Mouse (Mus musculus) midbrain, embryonic 12.5 days (tissue): ENCODE data around the gene Iqgap1. TPM values are rescaled to one million over a fixed set of nuclear protein-coding genes. Genes with fewer than 3 reads are reported as not detected.

Experiments
- ATAC-seq: fragments of 200-750 bp; cut with Nextera tagmentation; 2 replicates; pipeline ENCODE4 v1.8.0; 2017; ENCODE audit warnings: low read depth, moderate TSS enrichment, moderate library complexity; ENCODE audit not compliant: low FRiP score
- H3K27ac ChIP-seq: fragments of 300-500 bp; sonication (generic); replicated peaks from 2 replicates; pipeline ENCODE4 v1.5.1; 2016; ENCODE audit warnings: mild to moderate bottlenecking
- H3K27me3 ChIP-seq: fragments of 300-500 bp; sonication (generic); 2 replicates; pipeline ENCODE4 v1.6.1; 2016; ENCODE audit warnings: mild to moderate bottlenecking
- H3K36me3 ChIP-seq: fragments of 300-500 bp; sonication (generic); 2 replicates; pipeline ENCODE4 v1.6.1; 2016
- H3K4me1 ChIP-seq: fragments of 300-500 bp; sonication (generic); 2 replicates; pipeline ENCODE4 v1.6.1; 2016
- H3K4me2 ChIP-seq: fragments of 300-500 bp; sonication (generic); replicated peaks from 2 replicates; pipeline ENCODE4 v1.6.1; 2016; ENCODE audit warnings: mild to moderate bottlenecking, moderate library complexity
- H3K4me3 ChIP-seq: fragments of 300-500 bp; sonication (generic); 2 replicates; pipeline ENCODE4 v1.5.1; 2016; ENCODE audit warnings: mild to moderate bottlenecking
- H3K9ac ChIP-seq: fragments of 300-500 bp; sonication (generic); replicated peaks from 2 replicates; pipeline ENCODE4 v1.6.1; 2016; ENCODE audit warnings: mild to moderate bottlenecking, moderate library complexity
- H3K9me3 ChIP-seq: fragments of 300-500 bp; sonication (generic); 2 replicates; pipeline ENCODE4 v1.6.1; 2016; ENCODE audit warnings: mild to moderate bottlenecking
- WGBS: fragments of 180-500 bp; shearing (Covaris S2); methylation state at CpG from one replicate; pipeline ENCODE4 v1.1.7; 2016; 5-methylcytosine and 5-hydroxymethylcytosine counted together
- polyA plus RNA-seq: library from polyadenylated mRNA; unstranded; fragments of >200 nt; fragmentation: Nextera tagmentation; extraction: Ambion mirVana; gene quantifications from 2 replicates; pipeline ENCODE4 v1.2.1, GENCODE M21; 2016

Iqgap1 gene
- 30.5 and 33.7 TPM in 2 replicates for polyA plus RNA-seq

DNA sequence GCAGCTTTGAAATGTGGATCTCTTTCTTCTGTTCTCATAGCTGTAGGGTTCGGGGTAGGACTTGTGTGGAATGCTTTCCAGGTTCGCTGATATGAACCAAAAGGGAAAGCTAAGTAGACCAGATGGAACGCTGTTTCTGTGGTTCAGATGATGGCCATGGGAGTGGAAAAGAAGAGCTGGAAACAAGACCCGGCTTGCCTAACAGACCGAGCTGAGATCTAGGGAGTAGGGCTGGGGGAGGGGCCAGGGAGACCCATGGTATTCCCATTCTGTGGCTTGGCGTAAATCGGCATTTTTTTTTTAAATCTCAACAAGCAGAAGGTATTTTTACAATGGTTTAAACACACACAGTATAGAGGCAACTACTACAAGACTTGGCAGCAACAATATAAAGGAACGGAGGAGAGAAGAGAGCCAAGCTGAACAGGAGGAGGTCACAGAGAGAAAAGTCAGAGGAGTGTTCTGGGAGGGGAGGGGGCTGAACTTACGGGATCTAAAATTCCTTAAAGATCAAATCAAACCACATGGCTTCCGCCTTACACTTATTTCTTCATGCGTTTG, at the start of gene Iqgap1:
TSS of gene Iqgap1 (minus strand) at position 132 of the 561 bp plus-strand sequence.
- no peak within 1 kb of the TSS for H3K4me3 ChIP-seq
- no peak within 1 kb of the TSS for H3K4me2 ChIP-seq
- no peaks in the 10 kb centered on the region for H3K4me1 ChIP-seq
- H3K9me3 ChIP-seq = no peaks in the 10 kb centered on the region
- H3K9ac ChIP-seq = no peak within 1 kb of the TSS
- 78% methylated on average over 11 of the region's 11 CpGs for WGBS
- H3K27me3 ChIP-seq = no peaks in the 10 kb centered on the region
- H3K27ac ChIP-seq = no peak within 1 kb of the TSS
- H3K36me3 ChIP-seq = no peaks in the 10 kb centered on the region
- ATAC-seq = no peak

- whole genome bisulfite sequencing = 87% methylated on average over 2 of the region's 2 CpGs
- no peak for ATAC-seq
- Histone ChIP-seq H3K4me1 (no peaks in the 10 kb centered on the region), H3K4me2 (no peak overlapping the region), H3K4me3 (no peak overlapping the region), H3K27ac (no peak overlapping the region), H3K9ac (no peak overlapping the region), H3K36me3 (peaks cover 86% of the 10 kb centered on the region), H3K27me3 (peaks cover 32% of the 10 kb centered on the region), H3K9me3 (no peaks in the 10 kb centered on the region)
Observed at GRCm38 (mm10) chr7:80873631-80874030, 47.9 kb upstream of the Iqgap1 start.

- Histone ChIP-seq H3K4me3 (no peak overlapping the region), H3K9ac (no peak overlapping the region), H3K36me3 (peaks cover 90% of the 10 kb centered on the region), H3K4me2 (no peak overlapping the region), H3K27ac (no peak overlapping the region), H3K27me3 (peaks cover 32% of the 10 kb centered on the region), H3K4me1 (no peaks in the 10 kb centered on the region), H3K9me3 (no peaks in the 10 kb centered on the region)
- no peak for ATAC-seq
- WGBS = 89% methylated on average over 5 of the region's 5 CpGs
Observed at GRCm38 (mm10) chr7:80873038-80873437, 47.3 kb upstream of the Iqgap1 start.

DNA sequence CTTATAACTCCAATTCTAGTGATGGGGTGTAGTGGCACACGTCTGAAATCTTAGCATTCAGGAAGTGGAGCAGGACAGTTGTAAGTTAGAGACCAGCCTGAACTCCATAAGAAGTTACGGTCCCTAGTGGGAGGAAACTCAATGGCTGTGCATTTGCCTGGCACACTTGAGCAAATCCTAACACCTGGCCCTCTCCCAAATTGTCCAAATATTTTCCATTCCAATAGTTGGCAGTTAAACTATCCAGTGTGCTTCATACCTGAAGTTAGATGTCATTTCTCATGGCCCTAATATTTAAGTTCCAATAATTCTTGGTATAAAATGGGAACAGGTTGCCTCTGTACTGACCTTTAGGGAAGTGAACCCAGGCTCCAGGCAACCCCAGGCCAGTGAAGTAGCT, 42.9 kb upstream of the Iqgap1 start:
- WGBS = 90% methylated on average over 2 of the region's 2 CpGs
- peaks cover 8% of the 10 kb centered on the region for H3K4me1 ChIP-seq
- H3K9ac ChIP-seq = no peak overlapping the region
- H3K4me3 ChIP-seq = no peak overlapping the region
- peaks cover 78% of the 10 kb centered on the region for H3K36me3 ChIP-seq
- no peak overlapping the region for H3K4me2 ChIP-seq
- H3K27ac ChIP-seq = no peak overlapping the region
- ATAC-seq = no peak
- H3K27me3 ChIP-seq = peaks cover 6% of the 10 kb centered on the region
- no peaks in the 10 kb centered on the region for H3K9me3 ChIP-seq

DNA sequence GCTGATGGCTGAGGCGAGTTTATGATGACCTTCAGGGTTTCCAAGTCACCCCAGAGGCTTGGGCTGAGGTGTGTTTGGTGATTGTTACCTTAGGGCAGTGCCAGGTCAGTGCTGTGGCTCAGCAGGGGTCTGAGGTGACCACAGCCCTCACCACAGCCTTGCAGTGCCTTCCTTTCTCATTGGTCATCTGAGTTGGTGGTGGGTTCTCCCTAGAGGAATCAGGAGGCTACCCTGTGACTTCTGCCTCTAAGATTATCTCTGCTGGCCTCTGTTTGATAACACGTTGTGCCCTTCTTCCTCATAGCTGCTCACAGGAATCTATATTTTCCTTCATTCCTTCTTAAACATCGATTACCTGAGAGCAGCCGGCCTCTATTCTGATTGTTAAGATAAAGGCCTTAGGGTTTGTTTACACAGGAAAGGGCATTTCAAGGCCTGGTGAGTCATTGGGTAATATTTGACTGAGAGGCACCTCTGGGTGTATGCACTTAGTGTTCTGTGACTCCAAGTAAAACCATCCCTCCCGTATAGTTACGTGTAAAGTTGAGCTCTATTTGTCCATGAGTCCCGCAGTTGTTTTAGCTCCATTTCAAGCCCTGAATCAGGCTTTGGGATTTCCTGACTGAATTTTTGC, 40.9 kb upstream of the Iqgap1 start:
- Histone ChIP-seq H3K9me3 (no peaks in the 10 kb centered on the region), H3K4me2 (no peak overlapping the region), H3K27me3 (no peaks in the 10 kb centered on the region), H3K36me3 (peaks cover 71% of the 10 kb centered on the region), H3K4me1 (peaks cover 26% of the 10 kb centered on the region), H3K4me3 (no peak overlapping the region), H3K9ac (0 out of 2 replicates have a peak overlapping the region, but pooled peaks have one; percentile 11), H3K27ac (no peak overlapping the region)
- WGBS = 83% methylated on average over 7 of the region's 7 CpGs
- no peak for ATAC-seq

GRCm38 (mm10) chr7:80865521-80865920, 39.7 kb upstream of the Iqgap1 start:
- Histone ChIP-seq H3K9ac (no peak overlapping the region), H3K4me1 (peaks cover 28% of the 10 kb centered on the region), H3K27me3 (no peaks in the 10 kb centered on the region), H3K4me2 (no peak overlapping the region), H3K9me3 (no peaks in the 10 kb centered on the region), H3K27ac (no peak overlapping the region), H3K4me3 (no peak overlapping the region), H3K36me3 (peaks cover 61% of the 10 kb centered on the region)
- ATAC-seq = no peak
- 94% methylated on average over 7 of the region's 7 CpGs for WGBS

DNA sequence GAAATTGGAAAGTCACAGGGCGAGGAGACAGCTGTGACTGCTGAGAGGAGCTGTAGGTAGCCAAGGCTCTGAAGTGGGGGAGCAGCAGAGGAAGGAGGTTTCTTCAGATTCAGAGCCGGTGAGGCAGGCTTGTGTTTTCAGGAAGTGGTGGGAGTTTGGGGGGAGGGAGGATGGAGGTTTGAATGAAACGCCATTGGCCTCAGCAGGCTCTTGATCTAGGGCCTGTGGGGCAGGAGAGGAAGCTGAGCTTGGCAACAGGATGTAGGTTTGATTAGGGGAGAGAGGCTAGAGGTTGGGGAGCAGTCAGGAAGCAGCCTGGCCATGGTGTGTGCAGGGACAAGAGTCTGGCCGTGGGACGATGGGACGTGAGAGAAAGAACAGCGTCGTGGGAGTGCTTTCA, 39.1 kb upstream of the Iqgap1 start:
- ATAC-seq = no peak
- H3K4me3 ChIP-seq = no peak overlapping the region
- 77% methylated on average over 8 of the region's 8 CpGs for WGBS
- H3K4me2 ChIP-seq = no peak overlapping the region
- no peak overlapping the region for H3K9ac ChIP-seq
- H3K4me1 ChIP-seq = peaks cover 28% of the 10 kb centered on the region
- H3K27ac ChIP-seq = no peak overlapping the region
- peaks cover 55% of the 10 kb centered on the region for H3K36me3 ChIP-seq
- no peaks in the 10 kb centered on the region for H3K9me3 ChIP-seq
- no peaks in the 10 kb centered on the region for H3K27me3 ChIP-seq

DNA sequence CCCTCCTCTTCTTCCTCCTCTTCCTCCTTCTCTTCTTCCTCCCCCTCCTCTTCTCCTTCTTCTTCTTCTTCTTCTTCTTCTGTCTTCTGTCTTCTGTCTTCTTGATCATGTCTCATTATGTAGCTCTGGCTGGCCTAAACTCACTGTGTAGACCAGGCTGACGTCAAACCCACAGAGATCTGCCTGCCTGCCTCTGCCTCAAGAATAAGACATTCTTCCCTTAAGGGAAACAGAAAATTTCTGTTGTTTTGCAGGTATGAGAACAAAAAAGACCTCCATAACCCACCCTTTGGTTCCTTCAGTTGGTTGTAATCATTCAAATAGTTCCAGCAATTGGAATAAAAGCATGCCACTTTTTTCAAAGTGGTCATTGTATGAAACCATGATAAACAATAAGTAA, 38.4 kb upstream of the Iqgap1 start:
- peaks cover 48% of the 10 kb centered on the region for H3K36me3 ChIP-seq
- no peak overlapping the region for H3K4me3 ChIP-seq
- 65% methylated on average over 1 of the region's 1 CpGs for WGBS
- H3K9me3 ChIP-seq = no peaks in the 10 kb centered on the region
- H3K4me1 ChIP-seq = peaks cover 28% of the 10 kb centered on the region
- peak overlapping the region; percentile 82; the same call in 1 of the 2 replicates for H3K4me2 ChIP-seq
- no peak for ATAC-seq
- no peaks in the 10 kb centered on the region for H3K27me3 ChIP-seq
- H3K27ac ChIP-seq = no peak overlapping the region
- H3K9ac ChIP-seq = no peak overlapping the region

DNA sequence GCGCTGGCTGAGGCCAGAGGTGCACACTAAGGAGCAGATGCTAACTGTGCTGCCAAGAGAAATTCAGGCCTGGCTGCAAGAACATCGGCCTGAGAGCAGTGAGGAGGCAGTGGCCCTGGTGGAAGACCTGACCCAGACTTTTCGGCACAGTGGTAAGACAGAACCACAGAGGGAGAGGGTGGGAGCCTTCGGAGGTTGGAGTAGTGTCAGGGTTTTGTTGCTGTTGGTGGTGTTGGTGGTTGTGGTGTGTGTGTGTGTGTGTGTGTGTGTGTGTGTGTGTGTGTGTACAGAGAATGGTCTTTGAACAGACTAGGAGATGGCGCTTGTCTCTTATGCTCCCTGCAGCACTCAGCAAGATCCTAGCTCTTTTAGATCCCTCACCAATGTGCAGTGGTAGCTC, 37.7 kb upstream of the Iqgap1 start:
- WGBS = 90% methylated on average over 5 of the region's 5 CpGs
- Histone ChIP-seq H3K36me3 (peaks cover 42% of the 10 kb centered on the region), H3K9me3 (no peaks in the 10 kb centered on the region), H3K4me3 (peak overlapping the region; percentile 15; the same call in 1 of the 2 replicates), H3K4me2 (peak overlapping the region; percentile 82), H3K27ac (0 out of 2 replicates have a peak overlapping the region, but pooled peaks have one; percentile 25), H3K4me1 (peaks cover 28% of the 10 kb centered on the region), H3K27me3 (no peaks in the 10 kb centered on the region), H3K9ac (no peak overlapping the region)
- no peak for ATAC-seq

DNA sequence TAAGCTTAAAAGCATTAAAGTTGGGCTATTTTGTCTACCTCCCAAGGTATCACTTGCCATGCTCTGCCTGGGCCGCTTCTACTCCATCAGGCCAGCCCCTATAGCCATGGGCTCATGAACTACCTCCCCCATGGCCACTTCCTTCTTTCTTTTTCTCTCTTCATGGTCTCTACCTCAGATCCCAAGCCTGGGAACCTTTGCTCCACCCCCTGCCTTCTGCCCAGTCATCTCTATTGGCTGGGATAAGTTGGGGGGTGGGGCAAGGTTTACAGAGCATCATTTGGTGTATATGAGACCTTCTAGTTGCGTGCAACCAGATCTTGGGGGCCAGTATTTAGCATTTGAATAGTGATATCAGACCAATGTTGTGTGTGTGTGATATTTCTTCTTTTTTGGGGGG, 36.7 kb upstream of the Iqgap1 start:
- Histone ChIP-seq H3K4me1 (peaks cover 28% of the 10 kb centered on the region), H3K27ac (no peak overlapping the region), H3K36me3 (peaks cover 32% of the 10 kb centered on the region), H3K27me3 (no peaks in the 10 kb centered on the region), H3K9ac (no peak overlapping the region), H3K9me3 (no peaks in the 10 kb centered on the region), H3K4me3 (no peak overlapping the region), H3K4me2 (peak overlapping the region; percentile 82)
- WGBS = 87% methylated on average over 2 of the region's 2 CpGs
- ATAC-seq = no peak

DNA sequence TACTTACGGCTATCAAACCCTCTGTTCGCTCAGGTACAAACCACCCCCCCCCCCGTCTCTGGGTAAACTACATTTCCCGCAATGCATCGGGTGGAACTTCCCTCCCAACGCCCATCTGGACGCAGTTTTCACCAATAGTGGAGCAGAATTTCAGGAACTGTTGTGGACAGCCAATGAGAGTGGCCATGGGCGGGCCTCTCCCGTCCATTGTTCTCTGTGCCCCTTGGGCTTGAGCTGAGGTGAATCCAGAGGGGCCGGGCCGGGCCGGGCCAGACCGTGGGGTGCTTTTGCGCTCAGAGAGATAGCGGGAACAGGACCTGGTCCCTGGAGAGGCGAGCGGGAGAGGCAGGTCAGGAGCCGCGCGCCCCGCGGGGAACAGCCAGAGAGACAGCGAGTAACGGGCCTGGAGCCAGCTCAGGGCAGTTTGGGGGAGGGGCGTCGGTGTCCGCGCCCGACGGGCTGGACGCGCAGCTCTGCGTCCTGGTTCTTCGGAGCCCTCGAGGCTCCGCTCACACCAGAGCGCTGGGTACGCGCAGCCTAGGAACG, 35.0 kb upstream of the Iqgap1 start, which contains the start of gene Zscan2:
TSS of gene Zscan2 (plus strand) at position 192 of the 546 bp plus-strand sequence.
- ATAC-seq = peak; percentile 98
- H3K4me1 ChIP-seq = peaks cover 28% of the 10 kb centered on the region
- H3K4me2 ChIP-seq = peak within 1 kb of the TSS; percentile 82
- peak within 1 kb of the TSS; percentile 95 for H3K27ac ChIP-seq
- WGBS = under 1% methylated on average over 40 of the region's 40 CpGs
- H3K4me3 ChIP-seq = peak within 1 kb of the TSS; percentile 83
- H3K9ac ChIP-seq = peak within 1 kb of the TSS; percentile 88
- no peaks in the 10 kb centered on the region for H3K9me3 ChIP-seq
- H3K36me3 ChIP-seq = peaks cover 27% of the 10 kb centered on the region
- no peaks in the 10 kb centered on the region for H3K27me3 ChIP-seq

DNA sequence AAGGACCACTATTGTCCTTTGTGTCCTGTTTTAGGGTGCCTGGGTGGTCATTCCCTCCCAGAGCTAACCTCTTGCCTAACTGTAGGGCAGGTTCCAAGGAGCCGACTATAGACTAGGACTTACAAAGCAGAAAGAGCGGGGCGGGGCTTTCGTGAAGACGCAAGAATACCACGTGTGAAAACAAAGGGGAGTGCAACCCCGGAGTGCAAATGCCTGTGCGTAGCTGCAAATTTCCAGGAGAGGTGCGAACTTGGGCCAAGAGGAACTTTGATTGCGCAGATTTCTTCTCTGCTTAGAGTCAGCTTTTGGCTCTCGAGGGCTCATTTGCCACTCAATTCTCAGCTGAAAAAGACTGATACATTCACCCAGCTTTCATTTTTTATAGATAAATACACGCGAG, 34.5 kb upstream of the Iqgap1 start:
- Histone ChIP-seq H3K4me2 (peak overlapping the region; percentile 82), H3K36me3 (peaks cover 21% of the 10 kb centered on the region), H3K27ac (no peak overlapping the region), H3K4me3 (peak overlapping the region; percentile 83), H3K27me3 (no peaks in the 10 kb centered on the region), H3K4me1 (peaks cover 28% of the 10 kb centered on the region), H3K9me3 (no peaks in the 10 kb centered on the region), H3K9ac (peak overlapping the region; percentile 53)
- 2% methylated on average over 13 of the region's 13 CpGs for WGBS
- peak; percentile 55; the same call in 1 of the 2 replicates for ATAC-seq
